Comparison of ENCODE assay signal across 19 mouse cellular contexts in genomic region chr13:46544608-46545007, GRCm38 (mm10). TPM values are rescaled to one million over a fixed set of nuclear protein-coding genes. Genes with fewer than 3 reads are reported as not detected.
DNase-seq lines count a peak whose midpoint lies in the region; ATAC-seq lines count a peak whose summit lies in the region.
"Had no signal": no experiment of that assay in that cellular context is flagged by ENCODE, and none has a peak within 500 bp of the region (broad histone marks: within the 10 kb centered on the region; RNA-seq: fewer than 3 reads in every experiment).

No protein-coding gene starts in this region.

- H3K36me3 ChIP-seq in forebrain, embryonic 10.5 days (replicated peaks) = no peaks in the 10 kb centered on the region
- H3K36me3 ChIP-seq in hindbrain, embryonic 11.5 days (ENCODE audit: control insufficient read depth, insufficient read depth, low read length) = no peaks in the 10 kb centered on the region
- no peaks in the 10 kb centered on the region for H3K36me3 ChIP-seq in midbrain, embryonic 12.5 days
- H3K36me3 ChIP-seq: embryonic facial prominence, embryonic 15.5 days; limb, embryonic 10.5 days had no signal

- H3K9ac ChIP-seq in hindbrain, embryonic 11.5 days (ENCODE audit: low read depth, low read length) = no peak overlapping the region
- H3K9ac ChIP-seq in midbrain, embryonic 12.5 days (replicated peaks) = no peak overlapping the region
- H3K9ac ChIP-seq: embryonic facial prominence, embryonic 15.5 days had no signal

- H3K9me3 ChIP-seq in forebrain, embryonic 10.5 days = no peaks in the 10 kb centered on the region
- H3K9me3 ChIP-seq in hindbrain, embryonic 11.5 days (ENCODE audit: control insufficient read depth, low read length) = no peaks in the 10 kb centered on the region
- H3K9me3 ChIP-seq in midbrain, embryonic 12.5 days = no peaks in the 10 kb centered on the region
- H3K9me3 ChIP-seq: embryonic facial prominence, embryonic 15.5 days; limb, embryonic 10.5 days had no signal

- peak overlapping the region; percentile 18; the same call in 1 of the 2 replicates for H3K4me3 ChIP-seq in forebrain, embryonic 10.5 days
- no peak overlapping the region for H3K4me3 ChIP-seq in hindbrain, embryonic 11.5 days (ENCODE audit: low read depth, low read length)
- no peak overlapping the region for H3K4me3 ChIP-seq in midbrain, embryonic 12.5 days
- H3K4me3 ChIP-seq: embryonic facial prominence, embryonic 15.5 days; limb, embryonic 10.5 days had no signal

- H3K4me1 ChIP-seq in forebrain, embryonic 10.5 days = peaks cover 77% of the 10 kb centered on the region
- H3K4me1 ChIP-seq in hindbrain, embryonic 11.5 days (replicated peaks; ENCODE audit: control insufficient read depth, insufficient read depth, low read length) = no peaks in the 10 kb centered on the region
- peaks cover 52% of the 10 kb centered on the region for H3K4me1 ChIP-seq in midbrain, embryonic 12.5 days
- H3K4me1 ChIP-seq: embryonic facial prominence, embryonic 15.5 days had no signal

- peak; percentile 24 for DNase-seq in embryo, embryonic 11 days
- no peak for DNase-seq in embryo, embryonic 9.5 days (ENCODE audit: extremely low spot score)
- no peak for DNase-seq in forebrain, embryonic 10.5 days (ENCODE audit: extremely low spot score, low spot score)
- DNase-seq in hindbrain, embryonic 11.5 days (ENCODE audit: low spot score) = peak; percentile 33
- DNase-seq in right cerebral cortex, postnatal 14 days = no peak
- DNase-seq: adrenal gland, postnatal 10 days; cerebellum, adult 2 months; gastrocnemius, postnatal 10 days; heart, postnatal 14 days; lung, adult 2 months; lung, postnatal 4 days; right cerebral cortex, postnatal 4 days; thymus, postnatal 4 days had no signal

- 61% methylated on average over 6 of the region's 6 CpGs for WGBS in forebrain, embryonic 10.5 days
- 54% methylated on average over 6 of the region's 6 CpGs for WGBS in hindbrain, embryonic 11.5 days
- 54% methylated on average over 6 of the region's 6 CpGs for WGBS in midbrain, embryonic 12.5 days

- no peak overlapping the region for H3K4me2 ChIP-seq in hindbrain, embryonic 11.5 days (replicated peaks; ENCODE audit: low read depth, low read length)
- no peak overlapping the region for H3K4me2 ChIP-seq in midbrain, embryonic 12.5 days (replicated peaks)
- H3K4me2 ChIP-seq: embryonic facial prominence, embryonic 15.5 days; liver, embryonic 11.5 days had no signal

- peak overlapping the region; percentile 63; the same call in 1 of the 2 replicates for H3K27ac ChIP-seq in forebrain, embryonic 10.5 days
- no peak overlapping the region for H3K27ac ChIP-seq in hindbrain, embryonic 11.5 days (ENCODE audit: low read depth, low read length)
- peak overlapping the region; percentile 52; the same call in 1 of the 2 replicates for H3K27ac ChIP-seq in midbrain, embryonic 12.5 days (replicated peaks)
- H3K27ac ChIP-seq: embryonic facial prominence, embryonic 15.5 days; limb, embryonic 10.5 days had no signal

- no peak for ATAC-seq in hindbrain, embryonic 11.5 days (ENCODE audit: low FRiP score)
- no peak for ATAC-seq in midbrain, embryonic 12.5 days (ENCODE audit: low FRiP score, low read depth)
- ATAC-seq in megakaryocyte-erythroid progenitor cell, adult 5-6 weeks (replicated peaks; ENCODE audit: low FRiP score, low TSS enrichment, poor library complexity, severe bottlenecking) = no peak
- no peak for ATAC-seq in activated CD4-positive, CD25-positive, alpha-beta regulatory T cell, adult 4 months

- H3K27me3 ChIP-seq in forebrain, embryonic 10.5 days (ENCODE audit: poor library complexity, severe bottlenecking) = peaks cover 9% of the 10 kb centered on the region; the same call in 1 of the 2 replicates
- no peaks in the 10 kb centered on the region for H3K27me3 ChIP-seq in hindbrain, embryonic 11.5 days (ENCODE audit: control insufficient read depth, insufficient read depth, low read length)
- H3K27me3 ChIP-seq in midbrain, embryonic 12.5 days = no peaks in the 10 kb centered on the region
- H3K27me3 ChIP-seq: embryonic facial prominence, embryonic 15.5 days had no signal

RNA-seq across cellular contexts. Expression of gene Cap2, which starts 43.0 kb away (rescaled TPM):
- polyA plus RNA-seq in forebrain, embryonic 10.5 days (2016; fragmentation: Nextera tagmentation; extraction: Ambion mirVana) = 7.0 and 7.3 TPM in 2 replicates
- 7.1 TPM in 2 replicates for polyA plus RNA-seq in hindbrain, embryonic 11.5 days (2014; fragmentation: Nextera tagmentation; extraction: Ambion mirVana)
- 9.6 and 9.9 TPM in 2 replicates for polyA plus RNA-seq in midbrain, embryonic 12.5 days (2016; fragmentation: Nextera tagmentation; extraction: Ambion mirVana)
- 1.9 TPM in 1 of 2 replicates, not detected in the other for total RNA-seq in megakaryocyte-erythroid progenitor cell, adult 5-6 weeks (2014; fragmentation: Nextera tagmentation)
- total RNA-seq in megakaryocyte-erythroid progenitor cell, adult 5-6 weeks (2017) = 1.7 and 2.0 TPM in 2 replicates
- polyA plus RNA-seq in activated CD4-positive, CD25-positive, alpha-beta regulatory T cell, adult 4 months (2017; shearing (Covaris generic)) = 1 to 10 TPM in 1 of 2 experiments, not detected in 1; 1.1 TPM

Comparison
In these comparisons a context has a peak if more than half of its experiments do, and no peak if none do; other contexts are left out.
1. DNase-seq: peak in embryo, embryonic 11 days (single experiment) and hindbrain, embryonic 11.5 days (single experiment); none in embryo, embryonic 9.5 days (single experiment), forebrain, embryonic 10.5 days (single experiment) and right cerebral cortex, postnatal 14 days (single experiment).